Mouse (Mus musculus) olfactory bulb, adult 2 months (tissue): ENCODE measurements around the gene 2200002D01Rik.
A peak's percentile ranks its signal among the peaks of the same experiment; 100 is the strongest.

Experiments
- CTCF ChIP-seq: fragments of 200-500 bp; IDR thresholded peaks from 2 replicates; pipeline ENCODE4 v1.5.1; 2012; ENCODE audit warnings: low read depth, mild to moderate bottlenecking, low read length, moderate library complexity; ENCODE audit not compliant: insufficient read depth
- POLR2A ChIP-seq: fragments of 200-500 bp; IDR thresholded peaks from 2 replicates; pipeline ENCODE4 v1.6.1; 2012; ENCODE audit warnings: mild to moderate bottlenecking, low read depth, low read length, moderate library complexity; ENCODE audit not compliant: insufficient read depth

- no peak for TF ChIP-seq POLR2A
- peak; percentile 73 for TF ChIP-seq CTCF
Observed at GRCm38 (mm10) chr7:29247314-29247700, 959 bp downstream of the 2200002D01Rik start.
